Mouse (Mus musculus): ENCODE results near the gene Igsf9. TPM values are rescaled to one million over a fixed set of nuclear protein-coding genes. Genes with fewer than 3 reads are reported as not detected.
A peak's percentile ranks its signal among the peaks of the same experiment; 100 is the strongest.

The Igsf9 gene
- total RNA-seq, 2 experiments from 2014 or later, result 7.2 to 8.9 TPM

DNA sequence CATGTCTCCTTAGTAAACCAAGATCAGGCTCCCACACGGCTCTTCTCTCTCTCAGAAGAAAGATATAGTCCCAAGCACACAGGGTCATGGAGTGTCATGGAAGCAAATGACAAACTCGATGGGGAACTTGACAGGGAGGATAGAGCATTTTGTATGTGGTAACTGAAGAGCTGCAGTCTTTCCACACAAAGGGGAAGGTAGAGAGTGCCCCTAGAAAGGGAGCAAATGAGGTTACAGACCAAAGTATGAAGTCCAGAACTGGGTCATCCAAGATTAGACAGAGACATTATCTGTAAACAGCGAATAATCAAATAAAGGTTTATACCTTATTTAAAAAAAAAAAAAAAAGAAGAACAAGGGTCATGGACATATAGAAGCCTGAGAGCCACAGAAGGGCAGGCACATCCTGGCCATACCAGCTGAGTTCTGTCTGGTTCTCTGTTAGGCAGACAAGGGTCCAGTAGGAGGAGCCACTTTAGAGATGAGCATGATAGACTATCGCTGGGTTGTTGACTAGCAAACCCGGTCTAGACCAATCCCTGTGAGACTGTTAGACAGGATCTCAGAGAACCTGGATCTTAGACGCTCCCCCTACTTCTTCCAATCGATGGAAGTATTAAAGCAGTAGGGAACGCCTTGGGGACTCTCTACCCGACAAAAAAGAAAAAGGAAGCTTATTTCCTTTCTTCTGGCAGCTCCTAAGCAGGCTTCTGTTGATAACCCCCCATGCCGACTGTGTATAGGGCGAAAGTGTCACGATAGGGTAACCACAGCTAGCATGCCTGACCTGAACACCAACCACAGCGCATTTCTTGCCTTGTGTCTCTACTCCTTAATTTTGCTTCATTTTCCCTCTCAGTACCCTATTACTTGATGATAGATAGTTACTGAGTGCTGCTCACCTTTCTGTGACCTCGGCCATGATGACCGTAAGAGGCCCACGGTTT is 17.9 kb upstream of the Igsf9 start:
- DNase-seq (ENCODE audit: low spot score in 2 of 2), result no peak

DNA sequence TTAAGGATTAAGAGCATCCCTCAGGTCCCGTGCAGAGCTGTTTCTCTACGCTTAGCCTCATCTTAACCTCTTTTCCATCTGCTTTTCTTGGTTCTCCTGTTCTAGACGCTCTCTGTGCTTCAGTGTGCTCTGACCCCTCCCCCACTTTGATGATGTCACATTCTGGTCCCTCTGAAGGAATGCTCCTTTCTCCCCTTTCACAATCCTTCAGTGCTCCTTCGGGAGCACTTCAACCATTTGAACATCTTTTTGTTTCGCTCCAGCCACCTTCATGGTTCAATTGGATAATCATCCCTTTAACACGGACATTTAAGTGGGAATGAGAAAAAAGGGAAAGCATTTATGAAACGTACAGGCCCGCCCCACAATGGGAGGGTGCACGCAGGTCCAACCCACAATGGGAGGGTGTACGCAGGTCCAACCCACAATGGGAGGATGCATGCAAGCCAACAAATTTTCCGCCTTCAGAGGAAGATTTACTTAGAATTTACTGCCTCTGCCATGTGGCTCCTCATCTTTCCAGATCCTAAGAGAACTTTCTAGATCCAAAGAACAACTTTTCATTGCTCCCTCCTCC is 13.2 kb upstream of the Igsf9 start:
- no peak for DNase-seq (ENCODE audit: low spot score in 2 of 2)

DNA sequence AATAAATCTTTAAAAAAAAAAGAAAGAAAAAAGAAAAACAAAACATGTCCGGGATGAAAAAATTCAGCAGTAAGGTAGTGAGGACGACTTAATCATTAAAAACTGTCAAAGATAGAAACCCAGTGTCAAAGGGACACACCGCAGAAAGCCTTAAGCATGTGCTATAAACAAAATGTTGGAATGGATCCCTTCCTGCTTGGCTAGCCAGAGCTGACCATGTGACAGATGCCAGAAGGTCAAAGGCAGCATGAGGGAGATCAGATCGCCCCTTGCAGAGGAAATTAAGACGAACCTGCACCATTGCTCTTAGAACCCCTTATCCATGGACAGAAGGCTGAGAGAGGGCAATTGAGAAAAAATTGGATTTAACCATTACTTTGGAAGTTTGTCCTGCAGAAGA is 12.2 kb upstream of the Igsf9 start:
- no peak for DNase-seq (ENCODE audit: low spot score in 2 of 2)

DNA sequence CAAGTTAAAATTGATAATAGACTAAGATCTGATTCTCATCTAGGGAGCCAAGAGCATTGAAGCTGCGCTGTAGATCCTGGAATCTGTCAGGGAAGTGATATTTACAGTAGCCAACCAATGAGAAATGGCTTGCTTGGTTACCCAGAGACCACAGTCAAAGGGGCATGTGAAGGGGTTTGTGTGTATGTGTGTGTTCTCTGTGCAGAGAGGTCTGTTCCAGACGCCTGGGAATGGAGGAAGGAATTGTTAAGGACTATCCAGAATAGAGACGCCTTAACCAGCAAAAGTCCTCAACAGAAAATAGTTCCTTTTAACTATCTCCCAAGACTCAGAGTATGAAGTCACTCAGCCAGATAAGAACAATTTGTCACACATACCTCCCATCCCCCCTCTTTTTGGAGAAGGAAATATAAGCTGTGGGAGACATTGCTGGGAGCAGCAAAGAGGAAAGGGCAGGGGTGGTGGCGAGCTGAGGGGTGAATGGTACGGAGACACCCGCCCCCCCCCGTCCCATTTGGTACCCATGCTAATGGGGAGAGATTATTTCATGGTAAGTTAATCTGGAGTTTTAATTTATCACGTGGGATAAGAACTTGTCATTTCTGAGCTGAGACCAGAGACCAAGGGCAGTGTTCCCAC is 11.7 kb upstream of the Igsf9 start:
- no peak for DNase-seq (ENCODE audit: low spot score in 2 of 2)

DNA sequence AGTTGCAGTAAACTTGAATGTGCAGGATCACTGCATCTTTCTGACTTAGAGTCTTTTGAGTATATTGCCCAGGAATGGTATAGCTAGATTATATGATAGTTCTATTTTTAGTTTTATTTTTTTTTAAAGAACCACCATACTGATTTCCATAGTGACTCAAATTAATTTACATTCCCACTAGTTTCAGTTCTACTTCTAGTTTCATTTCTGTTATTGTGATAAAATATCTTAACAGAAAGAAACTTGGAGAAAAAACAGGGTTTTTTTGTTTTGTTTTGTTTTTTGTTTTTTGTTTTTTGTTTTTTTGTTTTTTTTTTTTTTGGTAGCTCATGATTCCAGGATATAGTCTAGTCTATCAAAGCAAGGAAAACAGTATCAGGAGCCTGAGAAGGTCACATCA is 8.7 kb upstream of the Igsf9 start:
- no peak for DNase-seq (ENCODE audit: low spot score in 2 of 2)

DNA sequence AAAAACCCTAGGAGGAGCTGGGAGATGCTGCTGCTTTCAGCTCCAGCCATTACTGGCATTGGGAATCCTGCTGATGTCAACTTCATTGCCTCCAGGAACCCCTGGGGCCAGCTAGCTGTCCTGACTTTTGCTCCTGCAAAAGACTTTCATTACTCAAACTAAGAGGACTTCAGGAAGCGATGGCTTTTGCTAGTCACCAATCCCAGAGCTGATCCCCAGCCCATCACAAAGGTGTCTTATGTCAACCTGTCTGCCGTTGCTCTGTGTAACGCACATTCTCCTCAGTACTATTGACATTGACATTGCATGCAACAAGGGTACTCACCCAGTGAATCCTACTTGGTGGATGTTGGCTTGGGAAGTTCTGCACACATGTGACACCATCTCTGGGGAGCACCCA is 7.4 kb upstream of the Igsf9 start:
- DNase-seq (ENCODE audit: low spot score in 2 of 2), result no peak

DNA sequence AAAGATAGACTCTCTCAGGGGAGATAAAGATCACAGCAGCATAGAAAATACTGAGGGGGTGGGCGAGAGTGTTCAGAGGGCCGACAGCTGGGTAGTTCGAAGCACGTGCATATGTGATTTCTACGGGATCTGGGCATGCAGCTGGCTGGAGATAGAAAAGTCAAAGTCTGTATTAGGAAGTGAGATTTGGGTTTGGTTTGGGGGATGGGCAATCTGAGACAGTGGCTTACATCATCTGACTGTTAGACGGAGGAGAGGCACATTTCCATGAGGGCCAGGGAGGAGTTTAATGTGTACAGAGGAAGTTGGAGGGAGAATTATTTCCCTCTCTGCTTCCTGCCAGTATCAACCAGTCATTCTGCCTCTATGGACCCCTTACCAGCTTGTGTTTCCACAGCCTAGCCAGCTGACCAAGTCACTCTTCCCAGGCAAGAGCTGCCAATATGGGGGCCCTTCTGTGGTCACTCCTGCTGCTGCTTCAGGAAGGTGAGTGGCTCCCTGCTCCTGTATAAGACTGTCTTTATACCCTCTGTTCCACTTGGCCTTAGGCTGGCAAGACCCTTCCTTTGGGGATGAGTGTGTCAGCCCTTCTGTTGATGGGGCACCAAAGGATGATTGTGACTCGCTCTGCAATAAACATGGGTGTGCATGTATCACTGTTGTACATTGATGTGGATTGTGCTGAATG is 6.4 kb upstream of the Igsf9 start, which contains the start of gene Slamf9:
Gene Slamf9, plus strand, starts transcription at position 305 of the 688 bp plus-strand sequence.
- no peak for DNase-seq (ENCODE audit: low spot score in 2 of 2)

DNA sequence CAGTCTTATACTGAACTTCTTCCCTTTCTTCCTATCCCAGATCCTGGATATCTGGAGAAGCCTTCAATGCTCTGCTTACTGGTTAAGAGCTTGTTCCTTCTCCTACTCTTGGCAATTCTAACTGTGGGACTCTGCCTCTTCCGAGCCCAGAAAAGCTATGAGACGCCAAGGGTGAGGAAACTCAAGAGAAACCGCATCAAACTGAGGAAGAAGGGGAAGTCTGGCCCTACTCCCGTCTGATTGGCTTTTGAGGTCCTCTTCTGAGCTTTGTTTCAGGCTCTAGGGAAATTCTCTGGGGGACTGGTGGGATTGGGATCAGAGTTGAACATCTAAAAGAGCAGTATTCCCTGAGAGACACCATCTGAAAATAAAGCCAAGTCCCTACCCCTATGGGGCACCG is 3.6 kb upstream of the Igsf9 start:
- DNase-seq (ENCODE audit: low spot score in 2 of 2), result no peak

DNA sequence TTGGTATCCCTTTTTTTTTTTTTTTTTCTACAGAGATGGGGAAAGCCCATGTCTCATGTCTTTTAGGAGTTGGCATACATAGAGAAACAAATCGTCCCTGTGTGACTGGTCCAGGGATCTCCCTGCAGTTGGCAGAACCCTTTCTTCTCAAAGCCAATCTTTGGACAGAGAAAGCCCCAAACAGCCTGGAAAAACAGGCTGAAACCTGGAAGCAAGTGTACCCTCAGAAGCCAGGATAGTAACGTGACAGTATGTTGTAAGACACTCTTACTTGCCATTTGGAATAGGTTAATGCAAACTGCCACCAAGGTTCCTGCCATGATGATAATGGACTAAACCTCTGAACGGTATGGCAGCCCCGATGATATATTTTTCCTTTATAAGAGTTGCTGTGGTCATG is 1.2 kb upstream of the Igsf9 start:
- no peak for DNase-seq (ENCODE audit: low spot score in 2 of 2)

DNA sequence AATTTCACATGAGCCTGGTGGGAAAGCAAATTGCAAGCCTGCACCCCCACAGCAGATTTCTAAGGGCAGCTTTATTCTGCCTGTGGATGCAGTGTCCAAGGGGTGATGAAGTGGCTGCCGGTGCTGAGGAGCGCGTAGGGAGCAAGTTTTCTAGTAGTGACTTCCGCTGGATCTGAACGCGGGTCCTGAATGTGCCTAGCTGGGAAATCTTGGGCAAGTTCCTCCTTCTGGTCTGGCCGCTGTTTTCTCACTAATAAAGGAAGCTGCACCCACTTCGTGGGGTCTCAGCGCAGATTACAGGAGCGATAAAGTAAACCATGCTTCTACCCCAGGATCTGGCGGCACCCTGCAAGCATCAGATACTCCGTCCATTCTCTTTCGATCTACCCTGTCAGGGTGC is 477 bp upstream of the Igsf9 start:
- no peak for DNase-seq (ENCODE audit: low spot score in 2 of 2)

DNA sequence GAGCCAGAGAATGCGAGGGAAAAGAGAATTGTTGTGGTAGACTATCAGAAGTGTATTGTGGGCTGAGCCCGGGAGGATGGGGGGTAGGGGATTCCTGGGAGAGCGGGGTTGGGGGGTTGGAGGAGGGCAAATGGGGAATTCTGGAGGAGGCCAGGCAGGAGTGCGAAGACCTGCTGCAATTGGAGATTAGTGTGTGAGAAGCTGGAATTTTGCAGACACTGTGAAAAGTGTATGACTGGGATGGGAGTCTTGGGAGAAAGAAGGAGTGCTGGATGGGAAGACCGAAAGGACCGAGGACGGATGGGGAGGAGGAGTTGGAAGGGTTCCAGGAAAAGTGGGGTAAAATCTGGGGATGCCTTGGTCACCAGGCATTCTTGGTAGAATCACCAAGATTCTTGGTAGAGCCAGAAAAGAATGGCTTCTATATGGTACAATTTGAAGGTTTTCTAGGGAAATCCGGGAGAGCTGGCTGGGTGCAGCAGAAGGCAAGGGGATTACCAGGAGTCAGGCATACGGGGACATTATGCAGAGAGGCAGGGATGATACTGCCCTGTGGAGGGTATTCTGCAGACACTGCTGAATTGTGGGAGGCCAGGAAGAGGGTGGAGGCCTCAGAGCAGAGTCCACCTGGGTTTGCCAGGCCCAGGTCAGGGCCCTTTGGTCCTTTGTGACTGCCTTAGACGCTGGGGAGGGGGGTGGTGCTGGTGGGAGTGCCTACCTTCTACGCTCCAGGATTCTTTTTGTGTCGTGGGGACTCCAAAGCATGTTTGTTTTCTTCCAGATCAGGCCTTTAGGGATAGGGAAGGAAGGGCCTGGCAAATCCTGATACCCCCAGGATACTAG is 1.2 kb downstream of the Igsf9 start:
- DNase-seq (ENCODE audit: low spot score in 2 of 2), result no peak

DNA sequence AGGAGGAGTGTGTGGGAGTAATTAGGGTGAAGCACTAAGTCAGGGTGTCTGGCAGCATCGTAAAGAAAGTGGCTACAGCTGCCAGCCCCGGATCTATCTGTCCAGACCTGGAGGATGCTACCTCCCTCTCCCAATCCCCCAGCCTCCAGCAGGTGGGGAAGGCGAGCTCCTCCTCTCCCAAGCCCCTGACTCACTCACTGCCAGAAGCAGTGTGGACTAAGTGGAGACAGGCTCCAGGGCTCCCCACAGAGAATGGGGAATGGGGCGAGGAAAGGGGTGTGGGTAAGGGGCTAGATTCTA is 1.7 kb downstream of the Igsf9 start:
- peak in 1 of 2 experiments; percentile 2 for DNase-seq (ENCODE audit: low spot score in 2 of 2)

DNA sequence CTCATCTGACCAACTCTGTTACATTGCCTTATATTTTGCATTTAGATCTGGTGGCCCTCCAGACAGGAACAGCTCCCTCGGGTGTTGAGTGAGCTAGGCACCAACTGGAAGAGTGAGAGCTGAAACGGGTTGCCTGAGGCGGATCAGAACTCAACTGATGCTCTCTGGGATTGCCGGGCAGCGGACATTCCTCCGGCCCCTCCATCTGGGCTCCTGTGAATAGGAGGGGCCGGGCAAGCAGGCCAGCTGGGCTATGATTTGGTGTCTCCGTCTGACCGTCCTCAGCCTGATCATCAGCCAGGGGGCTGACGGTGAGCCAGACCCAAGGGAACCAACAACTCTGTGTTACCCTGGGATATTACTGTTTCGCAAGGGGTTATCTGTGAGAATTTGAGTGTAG is 2.6 kb downstream of the Igsf9 start:
- no peak for DNase-seq (ENCODE audit: low spot score in 2 of 2)

DNA sequence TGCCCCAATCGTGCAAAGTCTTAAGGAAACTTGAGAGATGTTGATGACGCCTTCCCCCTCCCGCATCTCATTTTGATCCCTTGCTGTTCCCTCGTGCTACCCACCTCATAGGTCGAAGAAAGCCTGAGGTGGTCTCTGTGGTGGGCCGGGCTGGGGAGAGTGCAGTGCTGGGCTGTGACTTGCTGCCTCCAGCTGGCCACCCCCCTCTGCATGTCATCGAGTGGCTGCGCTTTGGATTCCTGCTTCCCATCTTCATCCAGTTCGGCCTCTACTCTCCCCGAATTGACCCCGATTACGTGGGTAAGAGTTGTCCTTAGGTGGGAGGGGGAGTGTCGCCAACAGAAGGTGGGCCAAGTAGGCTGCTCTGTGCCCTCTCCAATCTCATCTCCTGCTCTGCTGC is 3.1 kb downstream of the Igsf9 start:
- no peak for DNase-seq (ENCODE audit: low spot score in 2 of 2)

DNA sequence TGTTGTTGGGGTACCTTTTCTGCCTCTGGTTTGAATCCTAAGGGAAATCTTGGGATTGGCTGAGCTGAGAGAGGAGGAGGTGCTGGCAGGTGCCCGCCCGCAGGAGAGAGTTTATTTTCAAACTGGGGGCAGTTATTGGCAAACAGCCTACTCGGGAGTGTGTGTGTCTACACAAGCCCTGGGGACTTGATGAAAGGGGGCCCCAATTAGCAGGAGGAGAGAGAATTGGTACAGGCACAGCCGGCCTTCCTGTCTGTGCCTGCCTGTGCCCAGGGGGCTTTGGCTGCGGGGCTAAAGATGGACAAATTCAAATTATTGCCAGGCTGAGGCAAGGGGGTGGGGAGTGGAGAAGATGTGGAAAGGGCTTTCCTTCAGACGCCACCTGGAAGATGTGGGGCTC is 4.2 kb downstream of the Igsf9 start:
- DNase-seq (ENCODE audit: low spot score in 2 of 2), result no peak

DNA sequence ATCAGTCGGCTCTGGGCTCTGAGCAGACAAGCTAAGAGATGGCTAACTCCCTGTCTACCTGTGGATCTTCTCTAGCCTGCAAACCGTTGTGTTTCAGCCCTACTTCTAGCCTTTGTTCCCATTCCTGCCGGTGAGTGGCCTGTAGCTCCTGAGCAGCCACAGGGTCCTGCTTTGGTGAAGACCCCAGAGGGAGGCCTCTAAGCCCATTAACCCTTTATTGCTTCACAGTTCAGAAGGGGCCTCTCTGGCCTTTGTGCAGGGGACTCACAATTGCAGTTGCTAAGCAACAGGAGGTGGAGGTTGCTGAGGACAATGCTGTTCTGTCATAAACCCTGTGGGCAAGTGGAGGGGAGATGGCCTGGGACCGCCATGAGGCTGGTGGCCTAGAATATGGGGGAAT is 4.6 kb downstream of the Igsf9 start:
- DNase-seq (ENCODE audit: low spot score in 2 of 2), result no peak

DNA sequence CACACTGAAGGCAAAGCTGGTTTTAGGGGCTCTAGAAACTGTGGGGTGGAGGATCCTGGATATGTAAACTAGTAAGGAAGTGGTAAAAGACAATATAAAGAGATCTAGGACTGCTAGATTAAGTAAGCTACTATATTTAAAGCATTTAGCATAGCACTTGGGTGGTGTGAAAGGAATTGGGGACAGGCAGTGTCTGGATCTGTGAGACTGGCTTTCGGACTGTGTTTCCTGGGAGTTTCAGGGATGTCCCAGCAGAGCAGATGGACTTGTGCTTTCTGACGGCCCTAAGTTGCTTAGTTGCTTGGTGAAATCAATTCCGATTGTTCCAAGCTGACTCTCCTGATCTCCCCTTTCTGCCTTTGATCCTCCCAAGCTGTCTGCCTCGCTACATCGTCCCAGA is 5.1 kb downstream of the Igsf9 start:
- no peak for DNase-seq (ENCODE audit: low spot score in 2 of 2)

DNA sequence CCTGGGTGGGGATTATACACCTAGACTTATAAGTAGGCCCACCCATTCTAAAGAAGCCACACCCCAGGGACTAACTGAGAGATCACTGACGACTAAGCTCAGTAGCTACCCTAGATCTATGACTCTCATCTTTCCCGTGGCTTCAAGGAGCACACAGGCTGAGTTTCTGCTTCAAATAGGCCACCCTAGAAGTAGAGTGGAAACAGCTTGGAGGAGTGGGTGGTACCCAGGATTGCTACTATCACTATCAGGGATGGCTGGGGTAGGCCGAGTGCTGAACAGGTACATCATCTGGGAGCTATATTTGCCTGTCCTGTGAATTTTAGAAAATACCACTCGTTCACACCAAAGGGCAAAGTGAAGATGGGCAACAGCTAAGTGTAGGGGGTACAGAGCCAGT is 6.3 kb downstream of the Igsf9 start:
- DNase-seq (ENCODE audit: low spot score in 2 of 2), result no peak

DNA sequence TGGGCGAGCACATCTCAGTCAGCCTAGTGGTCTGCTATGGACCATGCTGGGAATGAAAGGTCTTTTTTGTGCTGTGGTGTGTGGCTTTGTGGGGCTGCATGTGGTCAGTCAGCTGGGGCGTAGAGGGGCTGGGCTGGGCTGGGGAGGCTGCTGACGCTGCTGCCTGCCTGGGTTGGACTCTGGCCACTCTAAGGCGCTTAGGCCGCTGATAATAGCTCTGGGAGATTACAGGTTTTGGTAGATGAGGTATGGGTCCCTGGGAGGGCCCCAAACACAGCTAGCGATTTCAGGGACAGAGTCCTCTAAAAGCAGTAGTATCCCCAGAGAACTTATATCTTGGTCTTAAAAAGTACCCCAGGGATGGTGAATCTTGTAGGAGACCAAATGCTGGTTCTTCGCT is 7.2 kb downstream of the Igsf9 start:
- DNase-seq (ENCODE audit: low spot score in 2 of 2), result no peak

DNA sequence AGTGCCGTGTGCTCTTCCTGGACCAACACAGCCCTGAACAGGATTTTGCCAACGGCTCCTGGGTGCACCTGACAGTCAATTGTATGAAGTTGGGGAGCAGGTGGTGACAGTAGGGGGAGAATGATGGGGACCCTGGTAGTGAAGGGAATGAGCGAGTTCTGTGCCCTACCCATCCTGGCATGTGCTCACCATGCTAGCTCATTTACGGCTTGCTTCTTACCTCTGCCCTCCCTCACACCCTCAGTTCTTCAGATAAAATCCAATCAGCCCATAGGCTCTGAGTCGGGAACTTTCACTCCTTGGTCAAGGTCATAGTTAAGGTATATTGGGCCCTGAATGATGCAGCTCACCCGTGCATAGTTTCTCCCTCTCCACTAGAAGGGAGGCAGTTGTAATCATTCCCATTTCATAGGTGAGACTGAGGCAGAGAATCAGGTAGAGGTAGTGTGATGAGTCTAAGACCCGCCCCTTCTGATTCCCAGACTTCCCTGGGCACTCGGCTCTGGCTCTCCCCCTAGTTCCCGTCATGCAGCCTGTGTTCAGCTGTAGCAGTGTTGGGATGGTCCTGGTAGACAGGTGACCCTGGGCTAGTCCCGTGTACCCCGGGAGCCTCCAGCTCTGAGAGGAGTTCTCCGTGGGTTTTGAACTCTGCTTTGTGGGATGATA is 8.1 kb downstream of the Igsf9 start:
- DNase-seq (ENCODE audit: low spot score in 2 of 2), result no peak
